Mouse (Mus musculus) kidney, postnatal 10 days (tissue): ENCODE measurements at regions not wholly inside any gene's neighbourhood (a gene's known extent, or its start where the extent isn't known, plus 50 kb on each side); places are given as distances from the start of the nearest gene placed in this dataset.
"Not testable (repeated sequence)": the region's sequence is repeated elsewhere in the genome, so short reads cannot be mapped to it uniquely, and the experiment has no call there.

Experiments
- DNase-seq: peaks from one replicate; pipeline ENCODE4 v3.0.0; 2021; ENCODE audit warnings: mixed read lengths

GRCm38 (mm10) chr13:70015183-70015582 lies 213.0 kb downstream of the Med10 start:
- no peak for DNase-seq

- no peak for DNase-seq
These were observed 215.3 kb downstream of the Med10 start for GRCm38 (mm10) chr13:70017535-70017934.

GRCm38 (mm10) chr13:70019999-70020838 lies 218.0 kb downstream of the Med10 start:
- no peak for DNase-seq

GRCm38 (mm10) chr13:70033249-70033648 lies 231.1 kb downstream of the Med10 start:
- DNase-seq = no peak

- DNase-seq = no peak
These were observed 231.6 kb downstream of the Med10 start for GRCm38 (mm10) chr13:70033763-70034162.

GRCm38 (mm10) chr13:70037985-70038667 lies 235.9 kb downstream of the Med10 start:
- DNase-seq = peak; percentile 9

- DNase-seq = no peak
These were observed 255.7 kb downstream of the Med10 start for GRCm38 (mm10) chr13:70057920-70058319.

- no peak for DNase-seq
These were observed 259.3 kb downstream of the Med10 start for GRCm38 (mm10) chr13:70061363-70061945.

- no peak for DNase-seq
These were observed 271.5 kb downstream of the Med10 start for GRCm38 (mm10) chr13:70073655-70074054.

- DNase-seq = no peak
These were observed 273.2 kb downstream of the Med10 start for GRCm38 (mm10) chr13:70075353-70075752.

- DNase-seq = no peak
These were observed 278.9 kb downstream of the Med10 start for GRCm38 (mm10) chr13:70081108-70081507.

GRCm38 (mm10) chr13:70092886-70093285 lies 290.7 kb downstream of the Med10 start:
- DNase-seq = no peak

- no peak for DNase-seq
These were observed 291.8 kb downstream of the Med10 start for GRCm38 (mm10) chr13:70093970-70094369.

- peak; percentile 51 for DNase-seq
These were observed 294.5 kb downstream of the Med10 start for GRCm38 (mm10) chr13:70096430-70097301.

- DNase-seq = not testable (repeated sequence)
These were observed 297.9 kb downstream of the Med10 start for GRCm38 (mm10) chr13:70100091-70100490.

- DNase-seq = no peak
These were observed 300.8 kb downstream of the Med10 start for GRCm38 (mm10) chr13:70103021-70103420.

- not testable (repeated sequence) for DNase-seq
These were observed 301.3 kb downstream of the Med10 start for GRCm38 (mm10) chr13:70103491-70103890.

- DNase-seq = no peak
These were observed 301.7 kb downstream of the Med10 start for GRCm38 (mm10) chr13:70103903-70104302.

- DNase-seq = no peak
These were observed 313.4 kb downstream of the Med10 start for GRCm38 (mm10) chr13:70115576-70115975.

GRCm38 (mm10) chr13:70124860-70125545 lies 322.8 kb downstream of the Med10 start:
- DNase-seq = no peak

GRCm38 (mm10) chr13:70127310-70127709 lies 325.1 kb downstream of the Med10 start:
- DNase-seq = no peak

GRCm38 (mm10) chr13:70134544-70134943 lies 332.3 kb downstream of the Med10 start:
- DNase-seq = no peak
